Mouse (Mus musculus) frontal cortex, adult (tissue): ENCODE data around the gene Gm28635.
A peak's percentile ranks its signal among the peaks of the same experiment; 100 is the strongest.

Experiments
- ATAC-seq: cut with Nextera tagmentation; 2 replicates; pipeline ENCODE4 v1.9.2; 2017; ENCODE audit warnings: mild to moderate bottlenecking, moderate library complexity, mixed read lengths; ENCODE audit not compliant: low TSS enrichment

Gene Gm28635

DNA sequence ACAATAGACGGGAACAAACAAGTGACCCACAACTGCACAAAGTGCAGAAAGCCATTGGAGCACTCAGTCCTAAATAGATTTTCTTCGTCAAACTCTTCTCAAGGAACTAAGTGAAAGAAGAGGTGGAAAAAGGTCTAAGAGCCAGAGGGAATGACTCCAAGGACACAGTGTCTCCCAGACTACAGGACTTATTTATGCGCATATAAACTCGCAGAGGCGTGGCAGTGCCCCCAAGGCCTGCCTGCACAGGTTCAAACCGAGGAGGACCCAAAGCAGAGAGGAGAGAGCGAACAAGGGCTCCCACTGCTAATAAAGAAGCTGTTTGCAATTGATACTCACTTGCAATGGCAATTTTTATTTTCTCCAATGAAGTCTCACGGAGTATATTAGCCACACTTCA, 92.1 kb downstream of the Gm28635 start:
- no peak for ATAC-seq

DNA sequence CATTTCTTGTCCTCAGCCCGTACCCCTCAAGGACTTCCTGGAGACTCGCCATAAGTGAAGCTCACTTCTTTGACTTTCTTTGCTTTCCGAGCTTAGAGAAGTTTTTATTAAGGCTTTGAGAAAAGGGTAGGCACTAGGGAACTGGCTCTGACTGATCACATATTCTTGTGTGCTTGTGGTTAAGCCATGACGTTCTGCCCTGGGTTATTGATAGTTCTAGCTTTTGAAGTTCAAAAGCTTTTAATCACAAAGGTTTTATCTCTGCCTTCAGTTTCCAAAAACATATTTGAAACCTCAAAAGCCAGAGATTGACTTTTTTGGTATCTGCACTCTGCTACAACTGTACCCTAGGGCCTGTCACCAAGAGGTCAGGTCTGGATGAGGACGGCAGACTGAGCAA, 95.6 kb downstream of the Gm28635 start:
- no peak for ATAC-seq

DNA sequence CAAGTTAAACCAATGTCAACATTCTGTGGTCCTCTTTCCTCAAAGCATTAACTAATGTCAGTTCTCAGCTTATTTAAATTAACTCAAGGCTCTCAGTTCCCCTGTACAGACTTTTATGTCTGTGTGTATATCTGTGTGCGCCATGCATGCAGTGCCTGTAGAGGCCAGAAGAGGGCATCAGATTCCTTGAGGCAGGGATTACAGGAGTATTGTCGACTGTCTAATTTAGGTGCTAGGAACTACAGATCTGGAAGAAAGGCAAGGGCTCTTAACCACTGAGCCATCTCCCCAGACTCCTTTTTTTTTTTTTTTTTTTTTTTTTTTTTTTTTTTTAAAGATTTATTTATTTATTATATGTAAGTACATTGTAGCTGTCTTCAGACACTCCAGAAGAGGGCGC, 96.6 kb downstream of the Gm28635 start:
- ATAC-seq: no peak

DNA sequence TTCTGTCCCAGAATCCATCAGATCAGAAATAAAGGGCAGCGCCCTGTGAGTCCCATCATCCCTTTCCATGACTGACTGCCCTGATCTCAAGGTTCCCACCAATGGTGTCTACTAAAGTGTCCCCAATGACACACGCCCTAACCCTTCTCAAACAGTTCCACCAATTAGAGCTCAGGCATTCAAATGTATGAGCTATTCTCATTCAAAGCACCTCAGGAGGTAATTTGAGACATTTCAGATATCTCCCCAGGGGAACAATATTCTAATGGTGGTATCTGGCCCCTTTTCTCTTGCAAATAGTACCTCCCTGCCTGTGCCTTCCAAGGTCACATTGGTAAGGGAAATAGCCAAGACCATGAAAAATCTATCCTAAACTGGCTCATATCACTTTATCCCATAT, 98.5 kb downstream of the Gm28635 start:
- ATAC-seq: no peak

DNA sequence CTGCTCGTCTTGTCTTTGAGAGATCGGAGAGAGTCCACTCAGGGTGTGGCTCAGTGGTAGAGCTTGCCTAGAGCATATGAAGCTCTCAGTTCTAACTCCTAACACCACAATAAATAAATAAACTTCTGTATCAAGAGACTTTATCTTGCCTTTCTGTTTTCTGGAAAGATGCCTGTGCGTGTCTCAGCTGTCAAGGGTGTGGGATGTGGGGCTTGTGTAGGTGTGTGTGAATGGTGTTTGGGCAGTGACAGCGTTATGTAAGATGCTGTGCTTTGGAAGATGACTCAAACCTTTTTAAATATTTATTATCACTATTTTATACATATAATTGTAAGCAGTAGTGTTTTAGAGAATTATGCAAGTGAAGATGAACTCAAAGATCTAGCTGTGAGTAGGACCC, 103.7 kb downstream of the Gm28635 start:
- ATAC-seq: peak; percentile 93

DNA sequence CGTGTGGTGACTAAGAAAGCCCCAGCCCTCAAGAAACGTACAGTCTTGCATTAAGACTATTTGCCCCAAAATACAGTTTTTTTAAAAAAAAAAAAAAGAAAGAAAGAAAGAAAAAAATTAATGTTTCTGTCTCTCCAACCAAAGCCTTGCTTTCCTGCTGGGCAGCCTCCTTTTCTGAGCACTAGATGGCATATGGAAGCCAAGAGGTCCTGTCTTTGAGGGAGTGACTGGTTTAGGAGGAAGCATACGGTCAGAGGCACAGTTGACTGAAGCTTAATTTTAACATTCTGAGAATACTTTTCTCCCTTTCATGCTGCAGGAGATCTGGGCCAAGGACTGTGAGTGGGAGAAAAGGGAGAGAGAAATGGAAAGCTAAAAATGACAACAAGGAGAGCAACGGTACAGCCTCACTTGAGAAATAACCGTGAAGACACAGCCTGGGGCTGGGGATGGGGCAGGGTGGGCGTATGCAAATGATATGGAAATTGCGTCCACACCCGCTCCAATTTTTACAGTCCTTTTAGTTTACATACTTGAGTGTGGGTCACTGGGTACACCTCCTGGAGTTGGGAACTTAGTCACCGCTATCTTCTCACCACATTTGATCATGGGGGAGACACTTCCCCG, 120.8 kb downstream of the Gm28635 start:
- peak; percentile 83 for ATAC-seq
